Comparison of ENCODE assay signal across 12 mouse cellular contexts in genomic region chr17:33972691-33973090, GRCm38 (mm10). TPM values are rescaled to one million over a fixed set of nuclear protein-coding genes. Genes with fewer than 3 reads are reported as not detected.
A peak's percentile ranks its signal among the peaks of the same experiment; 100 is the strongest.
DNase-seq lines count a peak whose midpoint lies in the region; ATAC-seq and TF ChIP-seq lines count a peak whose summit lies in the region.
"Had no signal": no experiment of that assay in that cellular context is flagged by ENCODE, and none has a peak within 500 bp of the region (broad histone marks: within the 10 kb centered on the region; RNA-seq: fewer than 3 reads in every experiment).

No protein-coding gene starts in this region.

- H3K4me1 ChIP-seq in kidney, adult 2 months (ENCODE audit: control insufficient read depth, insufficient read depth, low read length): no peaks in the 10 kb centered on the region; the same call in 1 of the 2 replicates
- 0 out of 2 replicates have a peak, but pooled peaks cover 6% of the 10 kb centered on the region for H3K4me1 ChIP-seq in limb, embryonic 13.5 days
- no peaks in the 10 kb centered on the region for H3K4me1 ChIP-seq in midbrain, embryonic 14.5 days (ENCODE audit: control insufficient read depth, insufficient read depth, low read length)
- no peaks in the 10 kb centered on the region for H3K4me1 ChIP-seq in forebrain, postnatal 0 days (ENCODE audit: insufficient read depth)

- TF ChIP-seq CTCF in kidney, adult 2 months (conservative IDR thresholded peaks at IDR 0.05; ENCODE audit: insufficient read depth, insufficient read length, low read depth, low read length): no peak
- no peak for TF ChIP-seq CTCF in forebrain, postnatal 0 days (IDR thresholded peaks at IDR 0.05; ENCODE audit: low read depth)

- peak; percentile 73 for DNase-seq in embryo, embryonic 10 days (ENCODE audit: low spot score)
- no peak for DNase-seq in embryo, embryonic 9.5 days (ENCODE audit: extremely low spot score)
- DNase-seq in kidney, postnatal 14 days: peak; percentile 56
- DNase-seq in kidney, adult 2 months: no peak
- DNase-seq in Muller cell, postnatal 12 days (ENCODE audit: inconsistent ontology term): peak; percentile 40
- no peak for DNase-seq in midbrain, embryonic 14.5 days
- no peak for DNase-seq in forebrain, postnatal 0 days
- DNase-seq: adrenal gland, adult 2 months; cerebellum, postnatal 10 days had no signal

- H3K4me2 ChIP-seq in limb, embryonic 13.5 days (replicated peaks): no peak overlapping the region
- H3K4me2 ChIP-seq in midbrain, embryonic 14.5 days (ENCODE audit: low read length): no peak overlapping the region
- no peak overlapping the region for H3K4me2 ChIP-seq in forebrain, postnatal 0 days (ENCODE audit: low read depth)
- H3K4me2 ChIP-seq: stomach, embryonic 15.5 days had no signal

- peak; percentile 40; the same call in 1 of the 2 replicates for ATAC-seq in limb, embryonic 13.5 days (ENCODE audit: low FRiP score, low read depth)
- ATAC-seq in midbrain, embryonic 14.5 days (ENCODE audit: low FRiP score, low TSS enrichment): no peak
- no peak for ATAC-seq in forebrain, postnatal 0 days
- ATAC-seq: forebrain, embryonic 16.5 days had no signal

- H3K9me3 ChIP-seq in limb, embryonic 13.5 days: no peaks in the 10 kb centered on the region; the same call in 1 of the 2 replicates
- no peaks in the 10 kb centered on the region for H3K9me3 ChIP-seq in midbrain, embryonic 14.5 days (ENCODE audit: control insufficient read depth, low read length)
- no peaks in the 10 kb centered on the region for H3K9me3 ChIP-seq in forebrain, postnatal 0 days (ENCODE audit: low read length)
- H3K9me3 ChIP-seq: stomach, embryonic 15.5 days had no signal

- H3K4me3 ChIP-seq in kidney, adult 2 months (ENCODE audit: insufficient read depth, low read depth, low read length): no peak overlapping the region
- H3K4me3 ChIP-seq in limb, embryonic 13.5 days: no peak overlapping the region
- no peak overlapping the region for H3K4me3 ChIP-seq in midbrain, embryonic 14.5 days (replicated peaks; ENCODE audit: low read depth, low read length)
- no peak overlapping the region for H3K4me3 ChIP-seq in forebrain, postnatal 0 days (ENCODE audit: low read depth, low read length)
- H3K4me3 ChIP-seq: stomach, embryonic 15.5 days had no signal

- H3K27ac ChIP-seq in kidney, adult 2 months (ENCODE audit: insufficient read depth, low read depth, low read length): no peak overlapping the region
- no peak overlapping the region for H3K27ac ChIP-seq in limb, embryonic 13.5 days
- no peak overlapping the region for H3K27ac ChIP-seq in midbrain, embryonic 14.5 days (replicated peaks; ENCODE audit: low read depth, low read length)
- H3K27ac ChIP-seq in forebrain, postnatal 0 days (ENCODE audit: low read depth, low read length): no peak overlapping the region
- H3K27ac ChIP-seq: stomach, embryonic 15.5 days had no signal

- no peaks in the 10 kb centered on the region for H3K36me3 ChIP-seq in kidney, adult 2 months (ENCODE audit: control insufficient read depth, insufficient read depth, low read length)
- H3K36me3 ChIP-seq in limb, embryonic 13.5 days: no peaks in the 10 kb centered on the region
- no peaks in the 10 kb centered on the region for H3K36me3 ChIP-seq in midbrain, embryonic 14.5 days (ENCODE audit: control insufficient read depth, insufficient read depth, low read length)
- H3K36me3 ChIP-seq in forebrain, postnatal 0 days (ENCODE audit: insufficient read depth): no peaks in the 10 kb centered on the region
- H3K36me3 ChIP-seq: stomach, embryonic 15.5 days had no signal

- H3K9ac ChIP-seq in limb, embryonic 13.5 days: no peak overlapping the region
- no peak overlapping the region for H3K9ac ChIP-seq in midbrain, embryonic 14.5 days (replicated peaks; ENCODE audit: low read length)
- no peak overlapping the region for H3K9ac ChIP-seq in forebrain, postnatal 0 days
- H3K9ac ChIP-seq: stomach, embryonic 15.5 days had no signal

- 7% methylated on average over 1 of the region's 1 CpGs for WGBS in kidney, adult 2 months
- 4% methylated on average over 1 of the region's 1 CpGs for WGBS in limb, embryonic 13.5 days
- WGBS in midbrain, embryonic 14.5 days: 4% methylated on average over 1 of the region's 1 CpGs
- 19% methylated on average over 1 of the region's 1 CpGs for WGBS in forebrain, postnatal 0 days

- H3K27me3 ChIP-seq in kidney, adult 2 months (replicated peaks; ENCODE audit: control insufficient read depth, insufficient read depth, low read length): no peaks in the 10 kb centered on the region
- H3K27me3 ChIP-seq in limb, embryonic 13.5 days: peaks cover 49% of the 10 kb centered on the region
- H3K27me3 ChIP-seq in midbrain, embryonic 14.5 days (ENCODE audit: control insufficient read depth, insufficient read depth, low read length): peaks cover 13% of the 10 kb centered on the region
- peaks cover 4% of the 10 kb centered on the region; the same call in 1 of the 2 replicates for H3K27me3 ChIP-seq in forebrain, postnatal 0 days (ENCODE audit: insufficient read depth, low read length)

- TF ChIP-seq POLR2A in kidney, adult 2 months (IDR thresholded peaks at IDR 0.05; ENCODE audit: low read depth, low read length): no peak

RNA-seq across cellular contexts. Expression of gene Rps18, which starts 16.9 kb away (rescaled TPM):
- polyA plus RNA-seq in kidney, adult 2 months (2012; rRNA removed): 342 and 406 TPM in 2 replicates
- polyA plus RNA-seq in limb, embryonic 13.5 days (2015; fragmentation: Nextera tagmentation; extraction: Ambion mirVana): 1,649 and 1,723 TPM in 2 replicates
- 872 and 980 TPM in 2 replicates for polyA plus RNA-seq in midbrain, embryonic 14.5 days (2014; fragmentation: Nextera tagmentation; extraction: Ambion mirVana)
- total RNA-seq in forebrain, postnatal 0 days (2014; rRNA removed): 1,357 and 2,159 TPM in 2 replicates
- polyA plus RNA-seq in forebrain, postnatal 0 days (2015; fragmentation: Nextera tagmentation; extraction: Ambion mirVana): 876 and 1,153 TPM in 2 replicates

RNA-seq across cellular contexts. Expression of gene Vps52, which starts 17.1 kb away (rescaled TPM):
- 54.2 and 60.5 TPM in 2 replicates for polyA plus RNA-seq in kidney, adult 2 months (2012; rRNA removed)
- 46.8 and 49.4 TPM in 2 replicates for polyA plus RNA-seq in limb, embryonic 13.5 days (2015; fragmentation: Nextera tagmentation; extraction: Ambion mirVana)
- polyA plus RNA-seq in midbrain, embryonic 14.5 days (2014; fragmentation: Nextera tagmentation; extraction: Ambion mirVana): 50.6 and 63.2 TPM in 2 replicates
- 46.2 and 46.8 TPM in 2 replicates for total RNA-seq in forebrain, postnatal 0 days (2014; rRNA removed)
- 59.6 and 66.1 TPM in 2 replicates for polyA plus RNA-seq in forebrain, postnatal 0 days (2015; fragmentation: Nextera tagmentation; extraction: Ambion mirVana)

RNA-seq across cellular contexts. Expression of gene B3galt4, which starts 21.4 kb away (rescaled TPM):
- 6.7 and 7.8 TPM in 2 replicates for polyA plus RNA-seq in kidney, adult 2 months (2012; rRNA removed)
- 8.0 and 9.2 TPM in 2 replicates for polyA plus RNA-seq in limb, embryonic 13.5 days (2015; fragmentation: Nextera tagmentation; extraction: Ambion mirVana)
- polyA plus RNA-seq in midbrain, embryonic 14.5 days (2014; fragmentation: Nextera tagmentation; extraction: Ambion mirVana): 8.0 and 10.1 TPM in 2 replicates
- 11.5 and 11.7 TPM in 2 replicates for total RNA-seq in forebrain, postnatal 0 days (2014; rRNA removed)
- 8.3 and 9.8 TPM in 2 replicates for polyA plus RNA-seq in forebrain, postnatal 0 days (2015; fragmentation: Nextera tagmentation; extraction: Ambion mirVana)

RNA-seq across cellular contexts. Expression of gene H2-K1, which starts 27.5 kb away (rescaled TPM):
- polyA plus RNA-seq in kidney, adult 2 months (2012; rRNA removed): 1,162 and 1,255 TPM in 2 replicates
- polyA plus RNA-seq in limb, embryonic 13.5 days (2015; fragmentation: Nextera tagmentation; extraction: Ambion mirVana): 7.3 and 12.2 TPM in 2 replicates
- polyA plus RNA-seq in midbrain, embryonic 14.5 days (2014; fragmentation: Nextera tagmentation; extraction: Ambion mirVana): 10.5 and 15.5 TPM in 2 replicates
- 14.3 and 21.9 TPM in 2 replicates for total RNA-seq in forebrain, postnatal 0 days (2014; rRNA removed)
- polyA plus RNA-seq in forebrain, postnatal 0 days (2015; fragmentation: Nextera tagmentation; extraction: Ambion mirVana): 17.3 and 21.2 TPM in 2 replicates

RNA-seq across cellular contexts. Expression of gene Wdr46, which starts 32.2 kb away (rescaled TPM):
- polyA plus RNA-seq in kidney, adult 2 months (2012; rRNA removed): 15.3 and 16.0 TPM in 2 replicates
- polyA plus RNA-seq in limb, embryonic 13.5 days (2015; fragmentation: Nextera tagmentation; extraction: Ambion mirVana): 35.4 and 37.0 TPM in 2 replicates
- 15.5 and 16.9 TPM in 2 replicates for polyA plus RNA-seq in midbrain, embryonic 14.5 days (2014; fragmentation: Nextera tagmentation; extraction: Ambion mirVana)
- total RNA-seq in forebrain, postnatal 0 days (2014; rRNA removed): 18.9 and 21.9 TPM in 2 replicates
- polyA plus RNA-seq in forebrain, postnatal 0 days (2015; fragmentation: Nextera tagmentation; extraction: Ambion mirVana): 15.9 and 23.2 TPM in 2 replicates

Comparison
In these comparisons a context has a peak if more than half of its experiments do, and no peak if none do; other contexts are left out.
1. DNase-seq: peak in embryo, embryonic 10 days (single experiment), kidney, postnatal 14 days (single experiment) and Muller cell, postnatal 12 days (single experiment); none in embryo, embryonic 9.5 days (single experiment), kidney, adult 2 months (single experiment), midbrain, embryonic 14.5 days (single experiment) and forebrain, postnatal 0 days (single experiment).